Mouse (Mus musculus) liver, embryonic 14.5 days (tissue): ENCODE measurements around the gene Timp3.

Experiments used
- CTCF ChIP-seq: IDR thresholded peaks from 2 replicates; pipeline ENCODE4 v1.5.1; 2016; ENCODE audit warnings: antibody characterized with exemption, low read depth, control low read depth
- EP300 ChIP-seq: IDR thresholded peaks from 2 replicates; pipeline ENCODE4 v1.6.1; 2016; ENCODE audit warnings: antibody characterized with exemption, low read depth

DNA sequence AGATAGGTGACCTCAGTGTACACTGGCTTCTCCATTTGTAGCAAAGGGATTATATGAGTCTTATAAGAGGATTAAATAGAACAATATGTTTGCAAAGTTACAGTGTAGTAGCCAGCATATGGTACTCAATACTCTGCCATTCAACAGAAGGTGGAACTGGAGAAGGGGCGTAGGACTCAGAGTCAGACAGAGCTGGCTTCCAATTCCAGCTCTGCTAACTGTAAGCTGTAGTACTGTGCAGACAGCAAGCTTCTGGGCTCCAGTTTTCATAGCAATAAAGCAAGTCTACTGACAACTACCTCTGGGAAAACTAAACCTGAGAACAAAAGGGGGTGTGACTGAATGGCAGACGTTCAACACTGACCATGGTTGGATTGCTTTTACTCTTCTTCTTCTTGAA lies 38.4 kb upstream of the Timp3 start:
- TF ChIP-seq CTCF (no peak), EP300 (no peak)
